Mouse (Mus musculus): Measurements from ENCODE around the gene Asb15. TPM values are rescaled to one million over a fixed set of nuclear protein-coding genes. Genes with fewer than 3 reads are reported as not detected.

Gene Asb15
- total RNA-seq (2022): not detected

GRCm38 (mm10) chr6:24528064-24528243 is at the start of gene Asb15:
Asb15 (plus strand) TSS chr6:24528144.
- no peak for DNase-seq

- DNase-seq: no peak
Observed at GRCm38 (mm10) chr6:24486530-24486929, 41.4 kb upstream of the Asb15 start.

GRCm38 (mm10) chr6:24490341-24490740 is 37.6 kb upstream of the Asb15 start:
- DNase-seq: no peak

- DNase-seq: no peak
Observed at GRCm38 (mm10) chr6:24504141-24504540, 23.8 kb upstream of the Asb15 start.

GRCm38 (mm10) chr6:24514552-24515284 is 13.2 kb upstream of the Asb15 start, which contains the start of gene Iqub:
Iqub (minus strand) TSS chr6:24515067.
- peak; percentile 33 for DNase-seq

- DNase-seq: no peak
Observed at GRCm38 (mm10) chr6:24516197-24516596, 11.7 kb upstream of the Asb15 start.

- DNase-seq: no peak
Observed at GRCm38 (mm10) chr6:24525705-24526104, 2.2 kb upstream of the Asb15 start.

GRCm38 (mm10) chr6:24527155-24528063 is 535 bp upstream of the Asb15 start, which contains the start of gene Ndufa5:
Ndufa5 (minus strand) TSS chr6:24528013.
- DNase-seq: peak; percentile 93

GRCm38 (mm10) chr6:24530166-24530565 is 2.2 kb downstream of the Asb15 start:
- DNase-seq: no peak

- no peak for DNase-seq
Observed at GRCm38 (mm10) chr6:24530711-24531420, 2.9 kb downstream of the Asb15 start.

GRCm38 (mm10) chr6:24532804-24533203 is 4.9 kb downstream of the Asb15 start:
- DNase-seq: no peak

GRCm38 (mm10) chr6:24538435-24538834 is 10.5 kb downstream of the Asb15 start:
- DNase-seq: no peak

- no peak for DNase-seq
Observed at GRCm38 (mm10) chr6:24540106-24540505, 12.2 kb downstream of the Asb15 start.

- DNase-seq: no peak
Observed at GRCm38 (mm10) chr6:24542393-24542792, 14.4 kb downstream of the Asb15 start.

GRCm38 (mm10) chr6:24543119-24543591 is 15.2 kb downstream of the Asb15 start:
- no peak for DNase-seq

- no peak for DNase-seq
Observed at GRCm38 (mm10) chr6:24546716-24547420, 18.9 kb downstream of the Asb15 start.

- DNase-seq: no peak
Observed at GRCm38 (mm10) chr6:24549801-24550200, 21.9 kb downstream of the Asb15 start.

- DNase-seq: no peak
Observed at GRCm38 (mm10) chr6:24552046-24552445, 24.1 kb downstream of the Asb15 start.

GRCm38 (mm10) chr6:24554427-24555086 is 26.6 kb downstream of the Asb15 start:
- DNase-seq: no peak

- DNase-seq: no peak
Observed at GRCm38 (mm10) chr6:24555488-24555887, 27.5 kb downstream of the Asb15 start.

- DNase-seq: no peak
Observed at GRCm38 (mm10) chr6:24564081-24564480, 36.1 kb downstream of the Asb15 start.

- no peak for DNase-seq
Observed at GRCm38 (mm10) chr6:24564886-24565285, 36.9 kb downstream of the Asb15 start.
